13 mouse cellular contexts compared by ENCODE assay signal in the genomic region with DNA sequence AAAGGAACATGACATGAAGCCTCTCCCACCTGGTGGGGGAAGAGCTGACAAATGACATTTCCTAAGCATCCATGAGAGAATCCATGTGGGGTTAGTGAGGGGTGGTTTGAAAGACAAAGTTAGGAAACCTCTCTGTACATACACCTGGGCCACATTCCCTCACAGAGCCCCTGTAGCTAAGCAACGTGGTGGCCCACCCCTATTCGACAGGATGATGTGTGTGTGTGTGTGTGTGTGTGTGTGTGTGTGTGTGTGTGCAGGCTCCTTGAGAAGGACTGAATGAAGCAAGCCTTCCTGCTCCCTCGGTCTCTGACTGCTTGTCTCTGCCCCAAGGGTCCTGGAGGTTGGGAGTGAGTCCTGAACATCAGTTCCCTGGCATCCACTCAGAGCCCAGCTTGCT.
DNase-seq lines count a peak whose midpoint lies in the region; ATAC-seq lines count a peak whose summit lies in the region.
"Had no signal": no experiment of that assay in that cellular context is flagged by ENCODE, and none has a peak within 500 bp of the region (broad histone marks: within the 10 kb centered on the region; RNA-seq: fewer than 3 reads in every experiment).

No protein-coding gene starts in this region.

- no peak overlapping the region for H3K4me2 ChIP-seq in kidney, embryonic 16.5 days (replicated peaks; ENCODE audit: low read depth, low read length)

- H3K27ac ChIP-seq in kidney, embryonic 16.5 days (ENCODE audit: low read length) = no peak overlapping the region
- H3K27ac ChIP-seq in embryonic facial prominence, embryonic 10.5 days (replicated peaks) = peak overlapping the region; percentile 86; the same call in 1 of the 2 replicates
- H3K27ac ChIP-seq: layer of hippocampus, adult 2 months; liver, embryonic 14.5 days had no signal

- no peaks in the 10 kb centered on the region for H3K9me3 ChIP-seq in kidney, embryonic 16.5 days (ENCODE audit: low read length)
- H3K9me3 ChIP-seq in embryonic facial prominence, embryonic 10.5 days = no peaks in the 10 kb centered on the region

- 0 out of 2 replicates have a peak overlapping the region, but pooled peaks have one; percentile 8 for H3K9ac ChIP-seq in kidney, embryonic 16.5 days (replicated peaks; ENCODE audit: low read length)
- H3K9ac ChIP-seq: liver, embryonic 14.5 days had no signal

- peaks cover 16% of the 10 kb centered on the region for H3K4me1 ChIP-seq in kidney, embryonic 16.5 days (ENCODE audit: insufficient read depth, low read length)
- H3K4me1 ChIP-seq in embryonic facial prominence, embryonic 10.5 days = peaks cover 24% of the 10 kb centered on the region

- no peak overlapping the region for H3K4me3 ChIP-seq in kidney, embryonic 16.5 days (ENCODE audit: low read length)
- H3K4me3 ChIP-seq in embryonic facial prominence, embryonic 10.5 days = no peak overlapping the region
- H3K4me3 ChIP-seq: layer of hippocampus, adult 2 months had no signal

- WGBS in kidney, embryonic 16.5 days = 39% methylated on average over 3 of the region's 3 CpGs
- WGBS in embryonic facial prominence, embryonic 10.5 days = 48% methylated on average over 3 of the region's 3 CpGs

- no peaks in the 10 kb centered on the region for H3K36me3 ChIP-seq in kidney, embryonic 16.5 days (ENCODE audit: insufficient read depth, low read length)
- H3K36me3 ChIP-seq in embryonic facial prominence, embryonic 10.5 days (replicated peaks) = no peaks in the 10 kb centered on the region

- ATAC-seq in kidney, embryonic 16.5 days (ENCODE audit: low FRiP score, low TSS enrichment) = no peak
- ATAC-seq: intestine, postnatal 0 days had no signal

- no peaks in the 10 kb centered on the region for H3K27me3 ChIP-seq in kidney, embryonic 16.5 days (ENCODE audit: insufficient read depth, low read length)
- 0 out of 2 replicates have a peak, but pooled peaks cover 3% of the 10 kb centered on the region for H3K27me3 ChIP-seq in embryonic facial prominence, embryonic 10.5 days (replicated peaks; ENCODE audit: low read depth, poor library complexity, severe bottlenecking)

- no peak for DNase-seq in kidney, adult 11 months
- peak; percentile 30 to 37 for DNase-seq in CD8-positive naive resting alpha-beta T cell, adult 2 months (ENCODE audit: low read depth in 2 of 2, low spot score in 2 of 2)
- peak; percentile 12 for DNase-seq in embryonic facial prominence, embryonic 10.5 days (ENCODE audit: low spot score)
- DNase-seq in thymus, postnatal 0 days (ENCODE audit: low spot score) = peak; percentile 60
- DNase-seq in cerebellum, postnatal 4 days (ENCODE audit: low spot score in 2 of 2) = no peak
- no peak for DNase-seq in right cerebral cortex, postnatal 10 days (ENCODE audit: low spot score in 2 of 2)
- DNase-seq: adrenal gland, adult 8-10 months; gastrocnemius, postnatal 10 days; lung, postnatal 36 days had no signal

Comparison
In these comparisons a context has a peak if more than half of its experiments do, and no peak if none do; other contexts are left out.
1. DNase-seq: peak in CD8-positive naive resting alpha-beta T cell, adult 2 months (2 of 2), embryonic facial prominence, embryonic 10.5 days (single experiment) and thymus, postnatal 0 days (single experiment); none in kidney, adult 11 months (single experiment), cerebellum, postnatal 4 days (0 of 2) and right cerebral cortex, postnatal 10 days (0 of 2).